Mouse (Mus musculus) gastrocnemius, adult 8-10 months (tissue): Measurements from ENCODE around the gene Stx5a. TPM values are rescaled to one million over a fixed set of nuclear protein-coding genes. Genes with fewer than 3 reads are reported as not detected.
A peak's percentile ranks its signal among the peaks of the same experiment; 100 is the strongest.

ENCODE experiments used
- DNase-seq, 2 experiments: peaks; one replicate each; pipeline ENCODE4 v3.0.0; 2022; ENCODE audit warnings: low spot score in 2 of 2
- microRNA-seq: library from miRNA; unstranded; fragments of <30 nt; microRNA quantifications from one replicate; pipeline ENCODE4 v1.2.0, GENCODE M21; 2022
- total RNA-seq, 4 experiments: library from RNA; stranded (reverse); gene quantifications; 2 replicates each; pipeline ENCODE4 v1.2.4; 2022

The Stx5a gene
- total RNA-seq, 4 experiments from 2014 or later: 12.3 to 19.8 (median 14.9) TPM

GRCm38 (mm10) chr19:8798264-8798946, 57.2 kb downstream of the Stx5a start, which contains the start of gene Polr2g:
TSS of gene Polr2g (minus strand) at chr19:8798577.
- DNase-seq: peak; percentile 86 to 91

- DNase-seq: no peak
Observed at GRCm38 (mm10) chr19:8798947-8799315, 57.7 kb downstream of the Stx5a start.

GRCm38 (mm10) chr19:8802130-8802821, 61.1 kb downstream of the Stx5a start, which contains the start of gene Zbtb3:
TSS of gene Zbtb3 (plus strand) at chr19:8802555.
- DNase-seq: peak; percentile 94 to 95

GRCm38 (mm10) chr19:8803204-8803780, 62.1 kb downstream of the Stx5a start:
- DNase-seq: no peak

- no peak for DNase-seq
Observed at GRCm38 (mm10) chr19:8803879-8804660, 62.9 kb downstream of the Stx5a start.

Small RNAs within 50 kb of the gene (microRNA-seq; reads per million reads assigned to microRNA genes)
- gene Mir6992: not detected

Other genes starting within 250 kb of the Stx5a start
- gene Slc22a8, start 150.2 kb upstream of the Stx5a start, total RNA-seq: not detected
- not detected for gene Slc22a6, start 123.4 kb upstream of the Stx5a start, total RNA-seq
- gene Chrm1, start 77.6 kb upstream of the Stx5a start, total RNA-seq: not detected
- gene Slc3a2, start 18.0 kb upstream of the Stx5a start, total RNA-seq: 10 to 100 TPM; 29.7 to 37.0 (median 31.1) TPM
- 10 to 100 TPM; 14.0 to 16.7 (median 14.9) TPM for gene Wdr74, start 5.6 kb upstream of the Stx5a start, total RNA-seq
- gene 1700092M07Rik, start 695 bp upstream of the Stx5a start, total RNA-seq: not detected
- 10 to 100 TPM; 24.0 to 34.0 (median 27.7) TPM for gene Nxf1, start 15.7 kb downstream of the Stx5a start, total RNA-seq
- gene Tmem223, start 29.6 kb downstream of the Stx5a start, total RNA-seq: 100 to 1,000 TPM in 3 of 4 experiments, 10 to 100 TPM in 1; 99.3 to 133 (median 107) TPM
- gene Tmem179b, start 33.1 kb downstream of the Stx5a start, total RNA-seq: 10 to 100 TPM in 1 of 4 experiments, 1 to 10 TPM in 3; 6.9 to 10.3 (median 8.8) TPM
- gene Taf6l, start 45.0 kb downstream of the Stx5a start, total RNA-seq: 1 to 10 TPM; 3.6 to 5.0 (median 4.6) TPM
- 10 to 100 TPM; 36.0 to 42.5 (median 37.7) TPM for gene Polr2g, start 57.2 kb downstream of the Stx5a start, total RNA-seq
- 1 to 10 TPM in 1 of 4 experiments, under 1 TPM in 3; 0.82 to 1.1 (median 0.90) TPM for gene Zbtb3, start 61.1 kb downstream of the Stx5a start, total RNA-seq
- gene Ttc9c, start 77.9 kb downstream of the Stx5a start, total RNA-seq: 10 to 100 TPM; 11.4 to 12.7 (median 11.9) TPM
- gene Hnrnpul2, start 78.6 kb downstream of the Stx5a start, total RNA-seq: 10 to 100 TPM; 38.1 to 45.6 (median 44.3) TPM
- 1 to 10 TPM in 1 of 4 experiments, not detected in 3; 2.0 TPM for gene AC129217.1, start 88.4 kb downstream of the Stx5a start, total RNA-seq
- 10 to 100 TPM; 14.7 to 23.9 (median 20.0) TPM for gene Bscl2, start 96.1 kb downstream of the Stx5a start, total RNA-seq
- gene Gng3, start 97.8 kb downstream of the Stx5a start, total RNA-seq: not detected
- gene Lrrn4cl, start 109.4 kb downstream of the Stx5a start, total RNA-seq: 1 to 10 TPM; 5.3 to 8.8 (median 7.0) TPM
- 100 to 1,000 TPM; 207 to 248 (median 231) TPM for gene Ubxn1, start 130.1 kb downstream of the Stx5a start, total RNA-seq
- gene Uqcc3, start 139.5 kb downstream of the Stx5a start, total RNA-seq: 10 to 100 TPM; 58.7 to 74.6 (median 65.3) TPM
- gene Lbhd1, start 142.3 kb downstream of the Stx5a start, total RNA-seq: 1 to 10 TPM in 2 of 4 experiments, under 1 TPM in 2; 0.54 to 7.3 (median 1.7) TPM
- gene Gm49403, start 142.5 kb downstream of the Stx5a start, total RNA-seq: not detected
- gene 1810009A15Rik, start 147.4 kb downstream of the Stx5a start, total RNA-seq: 10 to 100 TPM; 13.8 to 16.3 (median 15.9) TPM
- gene Gm49416, start 147.5 kb downstream of the Stx5a start, total RNA-seq: 1 to 10 TPM in 3 of 4 experiments, not detected in 1; 2.6 to 5.7 (median 2.9) TPM
- gene Ints5, start 151.6 kb downstream of the Stx5a start, total RNA-seq: 10 to 100 TPM; 10.3 to 13.0 (median 11.3) TPM
- gene Ganab, start 156.7 kb downstream of the Stx5a start, total RNA-seq: 10 to 100 TPM; 15.2 to 20.1 (median 18.9) TPM
- gene B3gat3, start 179.0 kb downstream of the Stx5a start, total RNA-seq: 10 to 100 TPM; 36.8 to 39.0 (median 38.1) TPM
- gene Rom1, start 187.9 kb downstream of the Stx5a start, total RNA-seq: 1 to 10 TPM; 7.2 to 9.4 (median 8.7) TPM
- 1 to 10 TPM; 3.5 to 4.7 (median 4.3) TPM for gene Eml3, start 188.1 kb downstream of the Stx5a start, total RNA-seq
- 10 to 100 TPM; 21.0 to 25.7 (median 23.4) TPM for gene Mta2, start 200.5 kb downstream of the Stx5a start, total RNA-seq
- gene Tut1, start 212.4 kb downstream of the Stx5a start, total RNA-seq: 10 to 100 TPM in 1 of 4 experiments, 1 to 10 TPM in 3; 7.8 to 11.8 (median 9.0) TPM
- 100 to 1,000 TPM; 411 to 454 (median 425) TPM for gene Eef1g, start 225.6 kb downstream of the Stx5a start, total RNA-seq
- 100 to 1,000 TPM; 249 to 267 (median 253) TPM for gene Ahnak, start 247.9 kb downstream of the Stx5a start, total RNA-seq